Mouse (Mus musculus) CH12.LX (cell line): Measurements from ENCODE around the gene Zfp607b. TPM values are rescaled to one million over a fixed set of nuclear protein-coding genes. Genes with fewer than 3 reads are reported as not detected.

ENCODE experiments used
- DNase-seq: peaks from one replicate; pipeline ENCODE4 v3.0.0-alpha.2; 2013; ENCODE audit errors: extremely low read depth
- H3K27ac ChIP-seq: 2 replicates; pipeline ENCODE4 v1.5.1; 2012; ENCODE audit warnings: low read depth, mild to moderate bottlenecking, control low read depth, moderate library complexity; ENCODE audit not compliant: insufficient read depth
- H3K27me3 ChIP-seq: replicated peaks from 2 replicates; pipeline ENCODE3; 2012; ENCODE audit warnings: inconsistent platforms
- H3K36me3 ChIP-seq, 2 experiments: replicated peaks in 1 of 2; 2 replicates each; pipeline versions ENCODE3 to v1.6.1; 2012; ENCODE audit warnings: inconsistent platforms in 1 of 2, low read length in 1 of 2, mild to moderate bottlenecking in 1 of 2, mixed read lengths in 1 of 2, moderate library complexity in 1 of 2; ENCODE audit not compliant: control insufficient read depth in 1 of 2, insufficient read depth in 1 of 2
- H3K4me1 ChIP-seq, 2 experiments: 2 replicates each; pipeline ENCODE4 v1.6.1; 2012; ENCODE audit warnings: inconsistent platforms in 1 of 2, moderate library complexity in 1 of 2; ENCODE audit not compliant: insufficient read depth in 2 of 2, control insufficient read depth in 1 of 2
- H3K4me2 ChIP-seq: 2 replicates; pipeline ENCODE4 v1.6.1; 2012; ENCODE audit warnings: low read depth, mild to moderate bottlenecking, control low read depth; ENCODE audit not compliant: poor library complexity, insufficient read depth, severe bottlenecking
- H3K4me3 ChIP-seq, 3 experiments: fragments of 150-350 bp in 1 of 3; sonication (generic) in 1 of 3; replicated peaks in 1 of 3; 2 replicates each; pipeline versions ENCODE3 to v1.5.1; 2011 to 2012; ENCODE audit warnings: low read depth in 2 of 3, low read length in 2 of 3, mild to moderate bottlenecking in 2 of 3, moderate library complexity in 2 of 3, control low read depth in 1 of 3, improper control_type of control experiment in 1 of 3, inconsistent platforms in 1 of 3, mixed read lengths in 1 of 3; ENCODE audit not compliant: poor library complexity in 1 of 3
- H3K79me2 ChIP-seq: replicated peaks from 2 replicates; pipeline ENCODE4 v1.6.1; 2012; ENCODE audit warnings: mild to moderate bottlenecking, moderate library complexity; ENCODE audit not compliant: control insufficient read depth, poor library complexity, insufficient read depth, severe bottlenecking; ENCODE audit errors: extremely low read depth
- H3K9ac ChIP-seq: 2 replicates; pipeline ENCODE4 v1.6.1; 2012; ENCODE audit warnings: low read depth, mild to moderate bottlenecking, control low read depth, moderate library complexity; ENCODE audit not compliant: insufficient read depth
- H3K9me3 ChIP-seq: replicated peaks from 2 replicates; pipeline ENCODE3; 2012; ENCODE audit warnings: low read length, inconsistent platforms, mixed read lengths
- BHLHE40 ChIP-seq: IDR thresholded peaks from 2 replicates; pipeline ENCODE4 v1.6.1; 2011; ENCODE audit warnings: mild to moderate bottlenecking, low read depth, low read length, improper control_type of control experiment
- CHD1 ChIP-seq: IDR thresholded peaks from 2 replicates; pipeline ENCODE4 v1.6.1; 2012; ENCODE audit warnings: low read depth, low read length, improper control_type of control experiment, inconsistent platforms
- CHD2 ChIP-seq: IDR thresholded peaks from 2 replicates; pipeline ENCODE4 v1.6.1; 2011; ENCODE audit warnings: low read length, improper control_type of control experiment
- CTCF ChIP-seq, 2 experiments: IDR thresholded peaks in 1 of 2; conservative IDR thresholded peaks in 1 of 2; 2 replicates each; pipeline ENCODE4 v1.5.1; 2011 to 2012; ENCODE audit warnings: low read depth in 2 of 2, low read length in 2 of 2, improper control_type of control experiment in 1 of 2, inconsistent platforms in 1 of 2, mild to moderate bottlenecking in 1 of 2, moderate library complexity in 1 of 2
- E2F4 ChIP-seq: IDR thresholded peaks from 2 replicates; pipeline ENCODE4 v1.6.1; 2011; ENCODE audit warnings: low read depth, low read length, improper control_type of control experiment; ENCODE audit not compliant: insufficient replicate concordance
- ELF1 ChIP-seq: IDR thresholded peaks from 2 replicates; pipeline ENCODE4 v1.6.1; 2014; ENCODE audit warnings: low read depth, mild to moderate bottlenecking, inconsistent platforms, low read length, improper control_type of control experiment
- EP300 ChIP-seq: IDR thresholded peaks from 2 replicates; pipeline ENCODE4 v1.6.1; 2011; ENCODE audit warnings: low read length, improper control_type of control experiment
- ETS1 ChIP-seq: conservative IDR thresholded peaks from 2 replicates; pipeline ENCODE4 v1.6.1; 2012; ENCODE audit warnings: low read depth, mild to moderate bottlenecking, inconsistent platforms, low read length, improper control_type of control experiment, moderate library complexity
- GABPA ChIP-seq: IDR thresholded peaks from 2 replicates; pipeline ENCODE4 v1.6.1; 2012; ENCODE audit warnings: low read depth, low read length, improper control_type of control experiment, inconsistent platforms; ENCODE audit not compliant: insufficient replicate concordance
- HCFC1 ChIP-seq: IDR thresholded peaks from 2 replicates; pipeline ENCODE4 v1.6.1; 2012; ENCODE audit warnings: low read depth, mild to moderate bottlenecking, inconsistent platforms, low read length, improper control_type of control experiment
- IRF4 ChIP-seq: IDR thresholded peaks from 2 replicates; pipeline ENCODE4 v1.6.1; 2014; ENCODE audit warnings: low read depth, mild to moderate bottlenecking, inconsistent platforms, low read length, improper control_type of control experiment
- JUN ChIP-seq: IDR thresholded peaks from 2 replicates; pipeline ENCODE4 v1.6.1; 2011; ENCODE audit warnings: low read depth, mild to moderate bottlenecking, low read length, improper control_type of control experiment, moderate library complexity; ENCODE audit not compliant: insufficient read depth
- JUND ChIP-seq: conservative IDR thresholded peaks from 2 replicates; pipeline ENCODE4 v1.6.1; 2011; ENCODE audit warnings: low read depth, low read length, improper control_type of control experiment
- KAT2A ChIP-seq: IDR thresholded peaks from 2 replicates; pipeline ENCODE4 v1.6.1; 2012; ENCODE audit warnings: low read length, improper control_type of control experiment, inconsistent platforms; ENCODE audit not compliant: insufficient replicate concordance
- MAFK ChIP-seq: IDR thresholded peaks from 2 replicates; pipeline ENCODE4 v1.6.1; 2011; ENCODE audit warnings: low read length, improper control_type of control experiment; ENCODE audit not compliant: insufficient replicate concordance
- MAX ChIP-seq: IDR thresholded peaks from 2 replicates; pipeline ENCODE4 v1.6.1; 2011; ENCODE audit warnings: low read length, improper control_type of control experiment
- MAZ ChIP-seq: IDR thresholded peaks from 2 replicates; pipeline ENCODE4 v1.6.1; 2012; ENCODE audit warnings: low read depth, mild to moderate bottlenecking, inconsistent platforms, low read length, improper control_type of control experiment, moderate library complexity
- MEF2A ChIP-seq: IDR thresholded peaks from 2 replicates; pipeline ENCODE4 v1.6.1; 2014; ENCODE audit warnings: low read depth, mild to moderate bottlenecking, inconsistent platforms, low read length, improper control_type of control experiment, borderline replicate concordance
- MXI1 ChIP-seq: IDR thresholded peaks from 2 replicates; pipeline ENCODE4 v1.6.1; 2011; ENCODE audit warnings: mild to moderate bottlenecking, low read depth, low read length, improper control_type of control experiment
- MYC ChIP-seq: IDR thresholded peaks from 2 replicates; pipeline ENCODE4 v1.6.1; 2011; ENCODE audit warnings: low read depth, mild to moderate bottlenecking, improper control_type of control experiment, low read length
- NELFE ChIP-seq: IDR thresholded peaks from 2 replicates; pipeline ENCODE4 v1.6.1; 2011; ENCODE audit warnings: low read depth, low read length, improper control_type of control experiment
- NRF1 ChIP-seq: IDR thresholded peaks from 2 replicates; pipeline ENCODE4 v1.6.1; 2014; ENCODE audit warnings: low read depth, mild to moderate bottlenecking, inconsistent platforms, low read length, improper control_type of control experiment, moderate library complexity
- PAX5 ChIP-seq: IDR thresholded peaks from 2 replicates; pipeline ENCODE4 v1.6.1; 2012; ENCODE audit warnings: low read length, inconsistent platforms, mixed read lengths
- POLR2A ChIP-seq: IDR thresholded peaks from 2 replicates; pipeline ENCODE4 v1.6.1; 2011; ENCODE audit warnings: low read depth, mild to moderate bottlenecking, improper control_type of control experiment, low read length
- POLR2AphosphoS2 ChIP-seq: IDR thresholded peaks from 2 replicates; pipeline ENCODE4 v1.6.1; 2011; ENCODE audit warnings: low read depth, low read length, improper control_type of control experiment
- RAD21 ChIP-seq: IDR thresholded peaks from 2 replicates; pipeline ENCODE4 v1.6.1; 2011; ENCODE audit warnings: low read depth, mild to moderate bottlenecking, low read length, improper control_type of control experiment, moderate library complexity
- RCOR1 ChIP-seq: conservative IDR thresholded peaks from 2 replicates; pipeline ENCODE4 v1.6.1; 2012; ENCODE audit warnings: low read depth, mild to moderate bottlenecking, inconsistent platforms, low read length, improper control_type of control experiment
- SIN3A ChIP-seq: IDR thresholded peaks from 2 replicates; pipeline ENCODE4 v1.6.1; 2012; ENCODE audit warnings: low read length, improper control_type of control experiment, inconsistent platforms
- SMC3 ChIP-seq: IDR thresholded peaks from 2 replicates; pipeline ENCODE4 v1.6.1; 2011; ENCODE audit warnings: low read depth, low read length, improper control_type of control experiment
- TBP ChIP-seq: conservative IDR thresholded peaks from 2 replicates; pipeline ENCODE4 v1.6.1; 2011; ENCODE audit warnings: low read depth, low read length, improper control_type of control experiment
- TCF12 ChIP-seq: IDR thresholded peaks from 2 replicates; pipeline ENCODE4 v1.6.1; 2014; ENCODE audit warnings: low read depth, mild to moderate bottlenecking, inconsistent platforms, low read length, improper control_type of control experiment
- UBTF ChIP-seq: IDR thresholded peaks from 2 replicates; pipeline ENCODE4 v1.6.1; 2012; ENCODE audit warnings: low read depth, mild to moderate bottlenecking, inconsistent platforms, low read length, improper control_type of control experiment, moderate library complexity
- USF1 ChIP-seq: IDR thresholded peaks from 2 replicates; pipeline ENCODE4 v1.6.1; 2014; ENCODE audit warnings: low read depth, mild to moderate bottlenecking, inconsistent platforms, low read length, improper control_type of control experiment
- USF2 ChIP-seq: conservative IDR thresholded peaks from 2 replicates; pipeline ENCODE4 v1.6.1; 2011; ENCODE audit warnings: low read depth, low read length, improper control_type of control experiment
- ZC3H11A ChIP-seq: IDR thresholded peaks from 2 replicates; pipeline ENCODE4 v1.6.1; 2012; ENCODE audit warnings: low read depth, mild to moderate bottlenecking, inconsistent platforms, low read length, improper control_type of control experiment
- ZKSCAN1 ChIP-seq: IDR thresholded peaks from 2 replicates; pipeline ENCODE4 v1.6.1; 2012; ENCODE audit warnings: low read depth, inconsistent platforms, low read length, improper control_type of control experiment, borderline replicate concordance
- ZMIZ1 ChIP-seq: IDR thresholded peaks from 2 replicates; pipeline ENCODE4 v1.6.1; 2012; ENCODE audit warnings: low read depth, mild to moderate bottlenecking, inconsistent platforms, low read length, improper control_type of control experiment
- ZNF384 ChIP-seq: IDR thresholded peaks from 2 replicates; pipeline ENCODE4 v1.6.1; 2012; ENCODE audit warnings: low read depth, low read length, improper control_type of control experiment, inconsistent platforms
- dilution Hi-C: fragments of 300-500 bp; cut with MboI; formaldehyde crosslinking; loops from 2 replicates; pipeline ENCODE4 v1.14.3; 2020; ENCODE audit warnings: low sequenced_read_pairs; ENCODE audit not compliant: extremely low pct_unique_long_range_greater_than_20kb, extremely low pct_ligation_motif_present
- in situ Hi-C: fragments of 300-500 bp; cut with MboI; formaldehyde crosslinking; loops from 3 replicates; pipeline ENCODE4 v1.14.3; 2019; ENCODE audit warnings: low sequenced_read_pairs, low pct_ligation_motif_present, low pct_unique_long_range_greater_than_20kb, mixed read lengths
- polyA plus RNA-seq: library from polyadenylated mRNA; unstranded; fragments of >175 nt; gene quantifications from 2 replicates; pipeline ENCODE4 v1.2.1, GENCODE M21; 2012; ENCODE audit warnings: low read depth; ENCODE audit not compliant: insufficient read length
- total RNA-seq, 2 experiments: library from RNA; depleted of rRNA; stranded (reverse); fragments of 300-350 nt in 1 of 2; fragments of >200 nt in 1 of 2; gene quantifications; 2 replicates each; pipeline ENCODE4 v1.2.3; 2012 to 2014

The Zfp607b gene
- total RNA-seq (2012; rRNA removed) (0.76 and 1.2 TPM in 2 replicates), total RNA-seq (2014; rRNA removed) (0.93 and 0.97 TPM in 2 replicates), polyA plus RNA-seq (0.90 and 1.0 TPM in 2 replicates)

GRCm38 (mm10) chr7:27688815-27689612, at the start of gene Zfp607b:
Gene Zfp607b (plus strand): TSS chr7:27689340.
- in situ Hi-C loops: no loop called here
- H3K4me3 ChIP-seq: peak within 1 kb of the TSS; percentile 66 to 88 (median 68)

GRCm38 (mm10) chr7:27644471-27644870, 44.7 kb upstream of the Zfp607b start:
- H3K27me3 ChIP-seq: no peaks in the 10 kb centered on the region
- no peaks in the 10 kb centered on the region for H3K9me3 ChIP-seq
- H3K4me1 ChIP-seq: no peaks in the 10 kb centered on the region
- no peak overlapping the region for H3K4me2 ChIP-seq
- H3K79me2 ChIP-seq: no peaks in the 10 kb centered on the region
- peaks cover 0 to 10% of the 10 kb centered on the region in 2 experiments for H3K36me3 ChIP-seq
- dilution Hi-C loops: no loop called here
- no peak overlapping the region for H3K27ac ChIP-seq
- TF ChIP-seq CHD2 (no peak), IRF4 (no peak), BHLHE40 (no peak), RAD21 (peak; percentile 15), TBP (no peak), MAZ (no peak), ZC3H11A (no peak), POLR2AphosphoS2 (no peak), TCF12 (no peak), SMC3 (peak; percentile 8; the same call in 1 of the 2 replicates), MYC (no peak), CTCF (conservative IDR thresholded peaks at IDR 0.05 in 1 of 2, IDR thresholded peaks at IDR 0.05 in 1 of 2; ENCODE audit: low read depth in 2 of 2, low read length in 2 of 2) (peak in 1 of 2 experiments; percentile 39; a peak in 2 of 4 replicates)
- no peak overlapping the region for H3K9ac ChIP-seq
- DNase-seq: peak; percentile 16
- no peak overlapping the region for H3K4me3 ChIP-seq
- in situ Hi-C loops: no loop called here

More at GRCm38 (mm10) chr7:27688815-27689612, at the start of gene Zfp607b:
- Histone ChIP-seq H3K27ac (no peak within 1 kb of the TSS), H3K9me3 (no peaks in the 10 kb centered on the region), H3K36me3 (no peaks in the 10 kb centered on the region), H3K4me1 (peaks cover 10 to 21% of the 10 kb centered on the region in 2 experiments), H3K27me3 (no peaks in the 10 kb centered on the region), H3K9ac (peak within 1 kb of the TSS; percentile 87), H3K4me2 (peak within 1 kb of the TSS; percentile 92), H3K79me2 (no peaks in the 10 kb centered on the region)
- peak; percentile 98 for DNase-seq
- dilution Hi-C loops: no loop called here
- TF ChIP-seq CHD1 (no peak), TBP (peak; percentile 50; the same call in 1 of the 2 replicates), UBTF (no peak), MAX (peak; percentile 74), KAT2A (peak; percentile 98), POLR2AphosphoS2 (0 out of 2 replicates have a peak, but pooled peaks have one; percentile 24), MAZ (peak; percentile 20; the same call in 1 of the 2 replicates), NRF1 (peak; percentile 81), IRF4 (peak; percentile 88), ELF1 (peak; percentile 96), CTCF (conservative IDR thresholded peaks at IDR 0.05 in 1 of 2, IDR thresholded peaks at IDR 0.05 in 1 of 2; ENCODE audit: low read depth in 2 of 2, low read length in 2 of 2) (no peak), USF1 (peak; percentile 76), MXI1 (peak; percentile 83), USF2 (peak; percentile 56), JUN (no peak), RCOR1 (no peak; the same call in 1 of the 2 replicates), RAD21 (no peak), ZMIZ1 (peak; percentile 30), POLR2A (peak; percentile 72), PAX5 (no peak), ZNF384 (no peak; the same call in 1 of the 2 replicates), SIN3A (peak; percentile 85), BHLHE40 (no peak), MAFK (no peak), TCF12 (peak; percentile 79; the same call in 1 of the 2 replicates), MEF2A (no peak; the same call in 1 of the 2 replicates), GABPA (peak; percentile 70; the same call in 1 of the 2 replicates), ZC3H11A (no peak), ETS1 (peak; percentile 13; the same call in 1 of the 2 replicates), ZKSCAN1 (no peak), CHD2 (peak; percentile 77), EP300 (no peak), HCFC1 (peak; percentile 96), MYC (peak; percentile 64), NELFE (no peak; the same call in 1 of the 2 replicates), E2F4 (peak; percentile 87; the same call in 1 of the 2 replicates), JUND (peak; percentile 94), SMC3 (no peak)
